Mouse (Mus musculus) layer of hippocampus, adult 9-10 months (tissue): ENCODE results near the gene Sgce.

Experiments used
- DNase-seq: peaks from one replicate; pipeline ENCODE4 v3.0.0; 2022; ENCODE audit warnings: low spot score

Gene Sgce

DNA sequence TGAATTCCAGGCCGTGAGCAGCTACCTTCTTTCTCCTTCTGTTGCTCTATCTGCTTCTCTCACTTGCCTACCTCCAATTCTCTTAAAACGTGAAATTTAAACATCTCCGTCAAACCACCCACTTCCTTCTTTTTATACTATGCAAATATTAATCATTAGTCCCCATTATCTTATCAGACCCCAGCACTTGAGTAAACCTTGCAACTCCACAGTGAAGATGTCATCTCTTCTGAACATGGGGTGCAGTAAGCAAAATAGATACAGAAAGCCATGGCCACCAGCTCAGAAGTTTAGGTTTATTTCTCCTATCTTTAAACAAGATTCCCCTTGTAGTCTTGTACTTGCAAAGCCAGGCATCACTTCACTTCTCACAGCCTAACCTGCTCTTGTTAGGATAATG lies 99.7 kb downstream of the Sgce start:
- no peak for DNase-seq

DNA sequence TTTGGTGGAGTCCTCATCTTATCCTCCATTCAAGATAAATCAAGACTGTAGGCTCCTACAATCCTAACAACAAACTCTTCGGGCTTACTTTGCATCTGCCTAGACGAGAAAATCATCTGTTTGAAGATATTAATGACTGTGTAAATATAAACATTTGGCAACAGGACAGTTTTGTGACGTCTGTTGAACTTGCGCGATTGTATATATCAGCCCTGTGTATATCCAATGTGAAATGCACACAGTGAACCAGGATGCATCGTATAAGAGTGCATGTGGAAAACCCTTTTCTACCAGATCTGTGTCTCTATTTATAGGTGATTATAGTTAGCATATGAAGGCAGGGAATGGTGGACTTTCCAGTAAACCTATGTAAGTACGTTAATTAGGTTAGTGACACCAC lies 104.9 kb downstream of the Sgce start:
- DNase-seq = no peak

DNA sequence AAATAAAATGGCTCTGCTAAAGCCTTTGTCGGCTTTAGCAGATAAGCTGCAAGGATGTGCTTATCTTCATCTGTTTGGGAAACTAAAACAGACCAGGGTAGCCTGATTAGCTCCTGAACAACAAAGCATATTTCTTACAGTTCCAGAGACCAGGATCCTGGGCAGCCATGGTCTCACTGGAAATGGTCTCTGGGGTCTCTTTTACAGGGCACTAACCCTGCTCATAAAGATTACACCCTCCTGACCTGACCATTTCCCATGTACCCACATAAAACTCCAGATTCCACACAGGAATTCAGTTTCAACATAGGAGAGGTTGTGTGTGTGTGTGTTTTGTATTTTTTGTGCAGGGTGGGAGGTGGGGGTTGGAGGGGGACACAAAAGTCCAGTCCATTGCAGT lies 112.2 kb downstream of the Sgce start:
- no peak for DNase-seq

DNA sequence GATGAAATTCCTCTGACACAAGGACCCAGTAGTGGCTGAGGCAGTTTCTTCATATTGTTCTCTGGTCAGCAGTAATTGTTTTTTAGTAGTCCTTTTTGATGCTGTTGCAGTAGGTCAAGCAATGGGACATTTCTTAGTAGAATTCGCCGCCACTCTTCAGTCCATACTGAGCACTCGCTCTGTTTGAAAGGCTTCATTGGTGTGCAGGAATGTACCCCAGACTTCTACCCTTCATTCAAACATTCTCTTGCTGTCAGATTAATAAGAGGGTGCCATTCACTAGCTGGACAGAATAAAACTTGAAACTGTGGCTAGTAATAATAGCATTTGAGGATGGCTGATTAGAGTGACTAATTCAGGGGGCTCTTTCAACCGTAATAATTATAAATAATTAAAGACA lies 113.8 kb downstream of the Sgce start:
- DNase-seq = no peak

DNA sequence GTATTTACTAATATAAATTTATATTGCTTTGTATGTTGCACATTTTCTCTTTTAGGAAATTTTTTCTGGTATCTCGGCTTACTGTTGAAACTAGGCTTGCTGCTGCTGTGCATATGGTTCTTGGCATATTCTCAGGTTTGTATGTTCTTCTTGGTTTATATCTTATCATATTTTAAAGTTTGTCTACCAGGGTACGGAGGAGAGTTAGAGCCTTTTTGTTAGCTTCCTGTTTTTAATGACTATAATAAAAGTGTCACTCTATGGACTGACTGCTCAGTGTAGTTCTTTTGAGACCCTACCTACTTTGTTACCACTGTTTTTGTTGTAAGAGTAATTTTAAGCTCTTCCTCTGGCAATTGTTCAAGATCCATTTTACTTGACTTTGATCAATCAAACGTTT lies 115.5 kb downstream of the Sgce start:
- no peak for DNase-seq
